Mouse (Mus musculus): ENCODE data around the gene Rgs6.

GRCm38 (mm10) chr12:83126923-83127322 is 538.8 kb downstream of the Rgs6 start:
- TF ChIP-seq CTCF (IDR thresholded peaks at IDR 0.05) (no peak), POLR2A (IDR thresholded peaks at IDR 0.05; ENCODE audit: insufficient read depth, low read depth, low read length) (no peak), EP300 (IDR thresholded peaks at IDR 0.05; ENCODE audit: insufficient read depth, low read depth, low read length) (no peak)

Data from heart, adult 2 months (tissue).